Mouse (Mus musculus): ENCODE data around the gene Asl. TPM values are rescaled to one million over a fixed set of nuclear protein-coding genes. Genes with fewer than 3 reads are reported as not detected.
A peak's percentile ranks its signal among the peaks of the same experiment; 100 is the strongest.
"Not testable (repeated sequence)": the region's sequence is repeated elsewhere in the genome, so short reads cannot be mapped to it uniquely, and the experiment has no call there.

Gene Asl
- total RNA-seq, 2 experiments from 2014 or later = 120 to 174 TPM

- DNase-seq = no peak
These were observed 17.5 kb upstream of the Asl start for GRCm38 (mm10) chr5:130046589-130046988.

- DNase-seq = no peak
These were observed 17.1 kb upstream of the Asl start for GRCm38 (mm10) chr5:130046100-130046499.

GRCm38 (mm10) chr5:130044201-130044695, 15.2 kb upstream of the Asl start:
- peak; percentile 73 for DNase-seq

GRCm38 (mm10) chr5:130043741-130044140, 14.7 kb upstream of the Asl start:
- DNase-seq = no peak

- no peak for DNase-seq
These were observed 12.2 kb upstream of the Asl start for GRCm38 (mm10) chr5:130041262-130041661.

GRCm38 (mm10) chr5:130040797-130041196, 11.8 kb upstream of the Asl start:
- no peak for DNase-seq

GRCm38 (mm10) chr5:130037752-130038455, 8.9 kb upstream of the Asl start:
- DNase-seq = peak; percentile 80

GRCm38 (mm10) chr5:130036300-130036699, 7.3 kb upstream of the Asl start:
- not testable (repeated sequence) for DNase-seq

- DNase-seq = no peak
These were observed 4.8 kb upstream of the Asl start for GRCm38 (mm10) chr5:130033869-130034268.

- peak; percentile 69 for DNase-seq
These were observed 2.7 kb upstream of the Asl start for GRCm38 (mm10) chr5:130031410-130032390.

GRCm38 (mm10) chr5:130027696-130028095, 1.4 kb downstream of the Asl start:
- DNase-seq = peak; percentile 48

GRCm38 (mm10) chr5:130027134-130027533, 1.9 kb downstream of the Asl start:
- DNase-seq = no peak

GRCm38 (mm10) chr5:130023767-130024539, 5.1 kb downstream of the Asl start:
- peak; percentile 93 for DNase-seq

- no peak for DNase-seq
These were observed 5.8 kb downstream of the Asl start for GRCm38 (mm10) chr5:130023067-130023766.

- DNase-seq = no peak
These were observed 6.7 kb downstream of the Asl start for GRCm38 (mm10) chr5:130022366-130022765.

GRCm38 (mm10) chr5:130021361-130021966, 7.6 kb downstream of the Asl start:
- no peak for DNase-seq

GRCm38 (mm10) chr5:130019461-130019860, 9.6 kb downstream of the Asl start:
- DNase-seq = no peak

GRCm38 (mm10) chr5:130015104-130015503, 13.9 kb downstream of the Asl start:
- no peak for DNase-seq

GRCm38 (mm10) chr5:130010961-130011360, 18.1 kb downstream of the Asl start:
- DNase-seq = no peak

GRCm38 (mm10) chr5:130009784-130010183, 19.3 kb downstream of the Asl start:
- DNase-seq = no peak

- DNase-seq = no peak
These were observed 20.9 kb downstream of the Asl start for GRCm38 (mm10) chr5:130008034-130008590.

Data from adrenal gland, postnatal 10 days (tissue).